Mouse (Mus musculus): ENCODE measurements around the gene Stx6. TPM values are rescaled to one million over a fixed set of nuclear protein-coding genes. Genes with fewer than 3 reads are reported as not detected.

The Stx6 gene
- polyA plus RNA-seq, 1 experiment from 2014 or later: 57.1 TPM

- Histone ChIP-seq H3K27me3 (ENCODE audit: insufficient read depth, low read length) (no peaks in the 10 kb centered on the region), H3K9ac (ENCODE audit: low read depth, low read length) (no peak overlapping the region), H3K4me1 (replicated peaks; ENCODE audit: insufficient read depth, low read length) (no peaks in the 10 kb centered on the region), H3K4me3 (replicated peaks; ENCODE audit: low read depth, low read length) (no peak overlapping the region), H3K9me3 (replicated peaks; ENCODE audit: low read length) (no peaks in the 10 kb centered on the region), H3K36me3 (ENCODE audit: insufficient read depth, low read length) (peaks cover 33% of the 10 kb centered on the region), H3K27ac (no peak overlapping the region), H3K4me2 (ENCODE audit: low read length) (no peak overlapping the region)
- 62% methylated on average over 15 of the region's 15 CpGs for WGBS
- DNase-seq (ENCODE audit: low spot score) (no peak), ATAC-seq (replicated peaks; ENCODE audit: low FRiP score, low read depth) (no peak)
- TF ChIP-seq CTCF (IDR thresholded peaks at IDR 0.05; ENCODE audit: low read depth): no peak
These were observed 34.4 kb downstream of the Stx6 start for GRCm38 (mm10) chr1:155192805-155193368.

- Histone ChIP-seq H3K27ac (no peak overlapping the region), H3K9me3 (replicated peaks; ENCODE audit: low read length) (no peaks in the 10 kb centered on the region), H3K27me3 (ENCODE audit: insufficient read depth, low read length) (no peaks in the 10 kb centered on the region), H3K36me3 (ENCODE audit: insufficient read depth, low read length) (peaks cover 22% of the 10 kb centered on the region; the same call in 1 of the 2 replicates), H3K9ac (ENCODE audit: low read depth, low read length) (no peak overlapping the region), H3K4me2 (ENCODE audit: low read length) (no peak overlapping the region), H3K4me3 (replicated peaks; ENCODE audit: low read depth, low read length) (no peak overlapping the region), H3K4me1 (replicated peaks; ENCODE audit: insufficient read depth, low read length) (no peaks in the 10 kb centered on the region)
- 87% methylated on average over 4 of the region's 4 CpGs for WGBS
- TF ChIP-seq CTCF (IDR thresholded peaks at IDR 0.05; ENCODE audit: low read depth): no peak
- no peak for ATAC-seq (replicated peaks; ENCODE audit: low FRiP score, low read depth)
- DNase-seq (ENCODE audit: low spot score): no peak
These were observed 38.2 kb downstream of the Stx6 start for GRCm38 (mm10) chr1:155196691-155197090.

GRCm38 (mm10) chr1:155199522-155199921, 41.0 kb downstream of the Stx6 start:
- TF ChIP-seq CTCF (IDR thresholded peaks at IDR 0.05; ENCODE audit: low read depth): no peak
- no peak for ATAC-seq (replicated peaks; ENCODE audit: low FRiP score, low read depth)
- Histone ChIP-seq H3K4me1 (replicated peaks; ENCODE audit: insufficient read depth, low read length) (no peaks in the 10 kb centered on the region), H3K9me3 (replicated peaks; ENCODE audit: low read length) (no peaks in the 10 kb centered on the region), H3K27ac (no peak overlapping the region), H3K4me2 (ENCODE audit: low read length) (no peak overlapping the region), H3K9ac (ENCODE audit: low read depth, low read length) (no peak overlapping the region), H3K27me3 (ENCODE audit: insufficient read depth, low read length) (no peaks in the 10 kb centered on the region), H3K4me3 (replicated peaks; ENCODE audit: low read depth, low read length) (no peak overlapping the region), H3K36me3 (ENCODE audit: insufficient read depth, low read length) (peaks cover 16% of the 10 kb centered on the region; the same call in 1 of the 2 replicates)
- 84% methylated on average over 6 of the region's 6 CpGs for WGBS
- no peak for DNase-seq (ENCODE audit: low spot score)

GRCm38 (mm10) chr1:155200967-155201366, 42.5 kb downstream of the Stx6 start:
- DNase-seq (ENCODE audit: low spot score) (no peak), ATAC-seq (replicated peaks; ENCODE audit: low FRiP score, low read depth) (no peak)
- Histone ChIP-seq H3K4me3 (replicated peaks; ENCODE audit: low read depth, low read length) (no peak overlapping the region), H3K4me2 (ENCODE audit: low read length) (no peak overlapping the region), H3K27ac (no peak overlapping the region), H3K4me1 (replicated peaks; ENCODE audit: insufficient read depth, low read length) (no peaks in the 10 kb centered on the region), H3K9ac (ENCODE audit: low read depth, low read length) (no peak overlapping the region), H3K9me3 (replicated peaks; ENCODE audit: low read length) (no peaks in the 10 kb centered on the region), H3K27me3 (ENCODE audit: insufficient read depth, low read length) (no peaks in the 10 kb centered on the region), H3K36me3 (ENCODE audit: insufficient read depth, low read length) (peaks cover 16% of the 10 kb centered on the region; the same call in 1 of the 2 replicates)
- 64% methylated on average over 2 of the region's 2 CpGs for WGBS
- TF ChIP-seq CTCF (IDR thresholded peaks at IDR 0.05; ENCODE audit: low read depth): no peak

- no peak overlapping the region for H3K4me3 ChIP-seq (replicated peaks; ENCODE audit: low read depth, low read length)
- WGBS: 61% methylated on average over 4 of the region's 4 CpGs
- DNase-seq (ENCODE audit: low spot score) (no peak), ATAC-seq (replicated peaks; ENCODE audit: low FRiP score, low read depth) (no peak)
- no peak overlapping the region for H3K4me2 ChIP-seq (ENCODE audit: low read length)
- no peak overlapping the region for H3K9ac ChIP-seq (ENCODE audit: low read depth, low read length)
- H3K27ac ChIP-seq: no peak overlapping the region
- no peaks in the 10 kb centered on the region for H3K9me3 ChIP-seq (replicated peaks; ENCODE audit: low read length)
- peaks cover 16% of the 10 kb centered on the region; the same call in 1 of the 2 replicates for H3K36me3 ChIP-seq (ENCODE audit: insufficient read depth, low read length)
- no peak for TF ChIP-seq CTCF (IDR thresholded peaks at IDR 0.05; ENCODE audit: low read depth)
- H3K4me1 ChIP-seq (replicated peaks; ENCODE audit: insufficient read depth, low read length): no peaks in the 10 kb centered on the region; the same call in 1 of the 2 replicates
- H3K27me3 ChIP-seq (ENCODE audit: insufficient read depth, low read length): no peaks in the 10 kb centered on the region
These were observed 42.9 kb downstream of the Stx6 start for GRCm38 (mm10) chr1:155201373-155201879.

- Histone ChIP-seq H3K4me1 (replicated peaks; ENCODE audit: insufficient read depth, low read length) (no peaks in the 10 kb centered on the region; the same call in 1 of the 2 replicates), H3K27ac (no peak overlapping the region), H3K9ac (ENCODE audit: low read depth, low read length) (no peak overlapping the region), H3K9me3 (replicated peaks; ENCODE audit: low read length) (no peaks in the 10 kb centered on the region), H3K27me3 (ENCODE audit: insufficient read depth, low read length) (no peaks in the 10 kb centered on the region), H3K4me3 (replicated peaks; ENCODE audit: low read depth, low read length) (no peak overlapping the region), H3K36me3 (ENCODE audit: insufficient read depth, low read length) (peaks cover 16% of the 10 kb centered on the region; the same call in 1 of the 2 replicates), H3K4me2 (ENCODE audit: low read length) (no peak overlapping the region)
- no peak for TF ChIP-seq CTCF (IDR thresholded peaks at IDR 0.05; ENCODE audit: low read depth)
- peak; percentile 51; the same call in 1 of the 2 replicates for ATAC-seq (replicated peaks; ENCODE audit: low FRiP score, low read depth)
- no peak for DNase-seq (ENCODE audit: low spot score)
- WGBS: 83% methylated on average over 17 of the region's 17 CpGs
These were observed 43.4 kb downstream of the Stx6 start for GRCm38 (mm10) chr1:155201914-155202313.

Measured in kidney, postnatal 0 days (tissue).